Mouse (Mus musculus) left cerebral cortex, adult 18-20 months (tissue): Measurements from ENCODE around the gene Mrpl30. TPM values are rescaled to one million over a fixed set of nuclear protein-coding genes. Genes with fewer than 3 reads are reported as not detected.
A peak's percentile ranks its signal among the peaks of the same experiment; 100 is the strongest.

Experiments
- DNase-seq, 2 experiments: peaks; one replicate each; pipeline ENCODE4 v3.0.0; 2021 to 2022; ENCODE audit warnings: low spot score in 2 of 2, mixed read lengths in 1 of 2
- long read RNA-seq, 2 experiments: library from polyadenylated mRNA; stranded (forward); transcript quantifications; one replicate each; pipeline ENCODE4 v2.0.0; 2021
- total RNA-seq, 2 experiments: library from RNA; stranded (reverse); gene quantifications; 2 replicates each; pipeline ENCODE4 v1.2.3; 2021

The Mrpl30 gene
- 100 to 1,000 TPM; 139 to 146 TPM for total RNA-seq
- long read RNA-seq, experiment 1, transcript Mrpl30-201 (6 exons, 969 nt): major isoform, 25 of 54 reads
- long read RNA-seq, experiment 1, partial matches to known transcripts: 0 of 54 reads
- long read RNA-seq, experiment 1, other reads (novel, unspliced or antisense): 20 of 54 reads
- long read RNA-seq, experiment 2, transcript Mrpl30-201 (6 exons, 969 nt): major isoform, 31 of 94 reads
- long read RNA-seq, experiment 2, transcript Mrpl30-205 (5 exons, 662 nt): minor isoform, 12 of 94 reads
- long read RNA-seq, experiment 2, partial matches to known transcripts: 0 of 94 reads
- long read RNA-seq, experiment 2, other reads (novel, unspliced or antisense): 47 of 94 reads

DNA sequence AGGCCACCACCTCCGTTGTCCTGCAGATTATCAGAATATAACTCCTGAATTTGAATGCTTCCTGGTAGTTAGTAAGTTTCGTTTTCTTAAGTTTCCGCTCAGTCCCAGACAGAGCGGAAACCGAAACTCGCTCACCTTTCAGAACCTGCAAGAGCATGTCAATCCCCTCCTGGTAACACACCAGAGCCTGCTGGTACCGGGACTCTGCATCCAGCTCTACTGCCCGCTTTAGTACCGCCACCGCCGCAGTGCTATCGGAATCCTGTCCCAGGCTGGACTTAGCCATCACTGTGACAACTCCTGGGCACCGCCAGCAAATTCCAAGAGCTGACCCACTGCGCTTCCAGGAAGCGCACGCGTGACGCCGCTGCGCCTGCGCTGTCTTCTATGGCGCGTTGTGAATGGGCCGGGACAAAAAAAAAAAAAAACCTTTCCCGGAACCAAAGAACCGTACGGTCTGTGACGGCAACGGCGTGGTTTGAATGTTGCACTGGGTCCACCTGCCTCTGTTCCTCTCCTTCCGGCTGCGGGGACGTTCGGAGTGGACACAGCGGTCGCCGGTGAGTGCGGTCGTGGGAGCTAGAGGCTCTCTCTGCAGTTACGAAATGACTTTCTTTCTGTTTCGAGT lies at the start of gene Mrpl30, which contains the start of gene Mitd1:
Gene Mrpl30, plus strand, starts transcription at position 453 of the 628 bp plus-strand sequence.
Gene Mitd1, minus strand, starts transcription at position 387 of the 628 bp plus-strand sequence.
- DNase-seq: peak; percentile 88 to 94

GRCm38 (mm10) chr1:37846878-37847277 lies 43.4 kb upstream of the Mrpl30 start:
- DNase-seq: no peak

- peak in 1 of 2 experiments; percentile 12 for DNase-seq
Observed at GRCm38 (mm10) chr1:37850696-37851095, 39.6 kb upstream of the Mrpl30 start.

GRCm38 (mm10) chr1:37864511-37865400 lies 25.5 kb upstream of the Mrpl30 start:
- DNase-seq: peak; percentile 99 to 100

- DNase-seq: no peak
Observed at GRCm38 (mm10) chr1:37865401-37866215, 24.7 kb upstream of the Mrpl30 start.

GRCm38 (mm10) chr1:37866286-37866685 lies 24.0 kb upstream of the Mrpl30 start, which contains the start of gene Tsga10:
Tsga10 (minus strand) TSS chr1:37866429.
- no peak for DNase-seq

DNA sequence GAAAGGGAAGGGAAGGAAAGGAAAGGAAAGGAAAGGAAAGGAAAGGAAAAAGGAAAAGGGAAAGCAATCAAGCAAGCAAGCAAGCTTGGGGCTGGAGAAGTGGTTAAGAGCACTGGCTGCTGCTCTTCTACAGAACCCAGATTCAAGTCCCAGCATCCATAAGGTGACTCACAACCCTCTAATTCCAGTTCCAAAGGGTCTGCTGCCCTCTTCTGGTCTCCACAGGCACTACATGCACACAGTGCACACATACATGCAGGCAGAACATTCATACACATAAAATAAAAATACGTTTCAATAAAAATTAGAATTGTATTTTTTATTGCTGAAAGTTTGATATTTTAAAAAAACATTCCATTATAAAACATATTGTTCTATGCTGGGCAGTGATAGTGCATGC lies 23.2 kb upstream of the Mrpl30 start:
- peak; percentile 26 to 39 for DNase-seq

- no peak for DNase-seq
Observed at GRCm38 (mm10) chr1:37867684-37868322, 22.5 kb upstream of the Mrpl30 start.

DNA sequence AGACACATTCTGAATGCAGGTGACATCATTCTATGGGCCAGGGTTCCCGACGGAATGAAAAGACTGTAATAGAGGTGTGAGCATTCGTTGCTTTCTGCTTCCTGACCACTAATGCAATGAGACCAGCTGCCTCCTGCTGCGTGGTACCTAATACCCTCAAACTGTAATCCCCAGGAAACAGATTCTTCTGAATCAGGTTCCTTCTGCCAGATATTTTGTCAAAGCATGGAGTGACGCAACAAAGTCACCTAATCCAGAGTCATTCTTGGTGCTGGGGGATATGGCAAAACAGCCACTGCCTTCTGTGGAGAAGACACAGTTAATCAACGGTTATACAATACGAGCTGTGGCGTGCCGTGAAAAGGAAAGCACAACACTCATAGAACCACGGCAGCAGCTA lies 21.6 kb upstream of the Mrpl30 start:
- DNase-seq: no peak

DNA sequence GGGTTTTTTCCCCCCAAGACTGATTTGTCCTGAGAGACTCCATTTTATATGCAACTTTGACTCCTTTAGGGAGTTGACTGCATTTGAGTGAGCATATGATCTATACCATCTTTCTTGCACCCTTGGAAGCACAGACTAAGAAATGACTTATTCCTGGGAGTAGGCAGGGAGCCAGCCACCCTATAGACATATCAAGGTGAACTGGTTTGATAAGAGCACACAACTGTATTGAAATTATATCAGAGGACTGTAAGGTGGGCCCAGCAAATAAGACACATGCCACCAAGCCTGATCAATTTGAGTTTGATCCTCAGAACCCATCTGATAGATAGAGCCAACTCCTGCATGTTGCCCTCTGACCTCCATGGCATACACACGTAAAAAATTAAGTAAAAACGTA lies 20.9 kb upstream of the Mrpl30 start:
- no peak for DNase-seq

DNA sequence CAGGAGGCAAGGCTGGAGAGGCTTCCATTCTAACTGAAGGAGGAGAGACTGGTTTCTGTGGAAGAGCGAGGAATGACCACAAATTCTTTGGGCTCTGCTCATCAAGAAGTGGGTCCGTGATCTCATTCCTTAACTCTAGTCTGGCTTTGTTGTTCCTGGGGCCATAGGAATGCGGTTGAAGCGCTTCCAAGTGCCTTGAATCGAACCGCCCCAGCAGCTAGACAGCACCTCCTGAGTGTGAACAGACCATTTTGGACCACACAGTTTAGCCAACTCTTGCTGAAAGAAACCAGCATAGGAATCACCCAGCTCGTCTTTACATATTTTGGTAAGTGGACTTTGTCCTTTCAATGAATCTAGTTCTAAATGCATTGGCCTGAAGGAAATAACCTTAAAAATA lies 18.6 kb upstream of the Mrpl30 start, which contains the start of gene Lipt1:
Gene Lipt1, plus strand, starts transcription at position 35 of the 400 bp plus-strand sequence.
- peak in 1 of 2 experiments; percentile 21 for DNase-seq

- peak; percentile 61 to 75 for DNase-seq
Observed at GRCm38 (mm10) chr1:37872131-37873067, 17.9 kb upstream of the Mrpl30 start.

- DNase-seq: no peak
Observed at GRCm38 (mm10) chr1:37873157-37873556, 17.1 kb upstream of the Mrpl30 start.

DNA sequence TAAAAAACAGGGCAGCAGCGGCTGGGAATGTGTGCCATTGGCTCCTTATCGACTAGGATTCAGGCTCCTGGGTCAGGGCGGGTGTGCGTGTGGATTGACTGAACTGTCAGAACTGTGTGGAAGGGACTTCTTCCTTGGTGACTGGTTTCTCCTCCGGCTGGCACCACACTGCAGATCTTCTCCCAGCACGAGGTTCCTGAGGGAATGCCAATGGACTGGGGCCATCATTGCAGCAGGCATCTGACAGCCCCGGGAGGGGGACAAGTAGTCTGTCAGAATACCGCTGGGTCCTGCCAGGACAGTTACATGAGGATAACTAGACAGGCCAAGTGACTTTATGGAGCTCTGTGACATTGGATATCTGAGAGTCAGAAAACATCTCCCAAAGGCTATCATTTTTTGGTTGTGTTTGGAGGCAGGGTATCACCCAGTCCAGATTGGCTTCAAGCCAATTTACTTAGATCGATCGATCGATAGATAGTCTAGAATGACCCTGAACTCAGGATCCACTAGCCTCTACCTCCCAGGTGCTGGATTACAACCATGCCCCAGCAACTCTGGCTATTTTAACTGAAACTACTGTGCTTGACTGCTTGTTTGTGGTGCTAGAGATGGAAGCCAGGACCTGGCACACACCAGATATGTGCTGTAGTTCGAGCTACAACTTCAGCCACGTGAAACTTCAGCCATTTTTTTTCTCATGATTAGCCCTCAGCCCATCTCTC lies 12.4 kb upstream of the Mrpl30 start:
- DNase-seq: no peak

DNA sequence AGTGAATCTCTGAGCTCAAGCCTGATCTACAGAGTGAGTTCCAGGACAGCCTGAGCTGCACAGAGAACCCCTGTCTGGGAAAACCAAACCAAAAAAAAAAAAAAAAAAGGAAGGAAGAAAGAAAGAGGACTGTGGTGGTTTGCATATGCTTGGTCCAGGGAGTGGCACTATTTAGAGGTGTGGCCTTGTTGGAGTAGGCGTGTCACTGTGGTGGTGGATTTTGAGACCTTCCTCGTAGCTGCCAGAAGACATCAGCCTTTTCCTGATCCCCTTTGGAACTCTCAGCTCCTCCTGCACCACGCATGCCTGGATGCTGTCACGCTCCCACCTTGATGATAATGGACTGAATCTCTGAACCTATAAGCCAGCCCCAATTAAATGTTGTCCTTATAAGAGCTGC lies 6.9 kb upstream of the Mrpl30 start:
- no peak for DNase-seq

DNA sequence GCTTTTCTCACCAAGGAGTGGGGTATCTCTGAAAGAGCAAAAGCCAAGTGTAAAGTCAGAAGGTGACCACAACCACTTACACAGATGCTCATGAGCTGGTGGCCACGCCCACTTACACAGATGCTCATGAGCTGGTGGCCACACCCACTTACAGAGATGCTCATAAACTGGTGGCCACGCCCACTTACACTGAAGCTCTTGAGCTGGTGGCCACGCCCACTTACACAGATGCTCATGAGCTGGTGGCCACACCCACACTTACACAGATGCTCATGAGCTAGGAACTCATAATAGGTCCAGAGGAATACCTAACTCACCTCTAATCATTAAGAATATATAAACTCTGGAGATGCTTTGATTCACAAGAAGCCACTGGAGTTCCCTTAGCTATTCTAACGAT lies 5.8 kb upstream of the Mrpl30 start:
- no peak for DNase-seq

DNA sequence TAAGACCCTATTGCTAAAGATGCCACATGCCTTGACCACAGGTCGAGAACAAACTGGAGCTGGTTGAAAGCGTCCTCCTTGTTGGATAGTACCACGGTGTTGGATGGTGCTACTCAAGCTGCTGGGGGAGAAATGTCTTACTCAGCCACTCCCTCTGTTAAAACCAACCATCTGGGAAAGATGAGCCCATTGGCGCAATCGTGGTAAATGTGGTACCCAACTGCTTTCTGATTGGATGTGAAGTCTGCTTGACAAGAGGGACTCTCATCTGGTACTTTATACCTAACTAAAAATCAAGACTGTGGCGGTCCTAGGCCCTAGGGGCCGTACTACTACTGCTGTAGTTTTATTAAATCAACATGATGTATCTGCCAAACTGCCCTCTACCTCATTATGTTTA lies 1.1 kb upstream of the Mrpl30 start:
- DNase-seq: no peak

GRCm38 (mm10) chr1:37891400-37891799 lies 1.1 kb downstream of the Mrpl30 start:
- no peak for DNase-seq
